Mouse (Mus musculus): ENCODE results near the gene Hoxd11. TPM values are rescaled to one million over a fixed set of nuclear protein-coding genes. Genes with fewer than 3 reads are reported as not detected.

Gene Hoxd11
- polyA plus RNA-seq, 1 experiment from 2014 or later, result not detected

GRCm38 (mm10) chr2:74668370-74669229 lies 10.8 kb upstream of the Hoxd11 start:
- H3K9me3 ChIP-seq (replicated peaks), result no peaks in the 10 kb centered on the region
- peak overlapping the region; percentile 39 for H3K4me3 ChIP-seq
- H3K27ac ChIP-seq, result no peak overlapping the region
- peak overlapping the region; percentile 34; the same call in 1 of the 2 replicates for H3K9ac ChIP-seq
- peaks cover 97% of the 10 kb centered on the region for H3K27me3 ChIP-seq
- no peaks in the 10 kb centered on the region for H3K36me3 ChIP-seq (ENCODE audit: poor library complexity, severe bottlenecking)
- peak overlapping the region; percentile 62 for H3K4me2 ChIP-seq
- ATAC-seq, result 0 out of 2 replicates have a peak, but pooled peaks have one; percentile 48
- peaks cover 14% of the 10 kb centered on the region for H3K4me1 ChIP-seq
- WGBS, result under 1% methylated on average over 70 of the region's 74 CpGs

- Histone ChIP-seq H3K4me3 (no peak overlapping the region), H3K4me1 (peaks cover 14% of the 10 kb centered on the region), H3K27ac (no peak overlapping the region), H3K9ac (no peak overlapping the region), H3K4me2 (no peak overlapping the region), H3K9me3 (replicated peaks) (no peaks in the 10 kb centered on the region), H3K36me3 (ENCODE audit: poor library complexity, severe bottlenecking) (no peaks in the 10 kb centered on the region), H3K27me3 (peaks cover 97% of the 10 kb centered on the region)
- WGBS, result 4% methylated on average over 3 of the region's 3 CpGs
- no peak for ATAC-seq
These were observed 10.2 kb upstream of the Hoxd11 start for GRCm38 (mm10) chr2:74669230-74669578.

GRCm38 (mm10) chr2:74669650-74670235 lies 9.6 kb upstream of the Hoxd11 start:
- Histone ChIP-seq H3K27ac (no peak overlapping the region), H3K27me3 (peaks cover 97% of the 10 kb centered on the region), H3K4me3 (no peak overlapping the region), H3K9ac (no peak overlapping the region), H3K4me2 (no peak overlapping the region), H3K9me3 (replicated peaks) (no peaks in the 10 kb centered on the region), H3K4me1 (peaks cover 14% of the 10 kb centered on the region), H3K36me3 (ENCODE audit: poor library complexity, severe bottlenecking) (no peaks in the 10 kb centered on the region)
- ATAC-seq, result no peak
- 1% methylated on average over 14 of the region's 14 CpGs for WGBS

GRCm38 (mm10) chr2:74670632-74671188 lies 8.6 kb upstream of the Hoxd11 start:
- peaks cover 14% of the 10 kb centered on the region for H3K4me1 ChIP-seq
- H3K9ac ChIP-seq, result no peak overlapping the region
- no peak overlapping the region for H3K4me2 ChIP-seq
- no peak overlapping the region for H3K27ac ChIP-seq
- WGBS, result 1% methylated on average over 3 of the region's 3 CpGs
- H3K4me3 ChIP-seq, result no peak overlapping the region
- no peak for ATAC-seq
- H3K27me3 ChIP-seq, result peaks cover 98% of the 10 kb centered on the region
- no peaks in the 10 kb centered on the region for H3K36me3 ChIP-seq (ENCODE audit: poor library complexity, severe bottlenecking)
- H3K9me3 ChIP-seq (replicated peaks), result no peaks in the 10 kb centered on the region

- Histone ChIP-seq H3K27ac (no peak overlapping the region), H3K9me3 (replicated peaks) (no peaks in the 10 kb centered on the region), H3K4me1 (peaks cover 14% of the 10 kb centered on the region), H3K4me3 (no peak overlapping the region), H3K4me2 (no peak overlapping the region), H3K9ac (no peak overlapping the region), H3K36me3 (ENCODE audit: poor library complexity, severe bottlenecking) (no peaks in the 10 kb centered on the region), H3K27me3 (peaks cover 99% of the 10 kb centered on the region)
- 5% methylated on average over 5 of the region's 5 CpGs for WGBS
- no peak for ATAC-seq
These were observed 7.5 kb upstream of the Hoxd11 start for GRCm38 (mm10) chr2:74671847-74672246.

- no peak overlapping the region for H3K9ac ChIP-seq
- WGBS, result 1% methylated on average over 38 of the region's 40 CpGs
- H3K36me3 ChIP-seq (ENCODE audit: poor library complexity, severe bottlenecking), result no peaks in the 10 kb centered on the region
- peak; percentile 41 for ATAC-seq
- H3K4me2 ChIP-seq, result peak overlapping the region; percentile 52
- peaks cover 99% of the 10 kb centered on the region for H3K27me3 ChIP-seq
- H3K4me1 ChIP-seq, result peaks cover 14% of the 10 kb centered on the region
- no peak overlapping the region for H3K27ac ChIP-seq
- no peaks in the 10 kb centered on the region for H3K9me3 ChIP-seq (replicated peaks)
- 0 out of 2 replicates have a peak overlapping the region, but pooled peaks have one; percentile 8 for H3K4me3 ChIP-seq
These were observed 6.6 kb upstream of the Hoxd11 start for GRCm38 (mm10) chr2:74672481-74673362.

GRCm38 (mm10) chr2:74673835-74674425 lies 5.4 kb upstream of the Hoxd11 start:
- Histone ChIP-seq H3K4me3 (no peak overlapping the region), H3K9me3 (replicated peaks) (no peaks in the 10 kb centered on the region), H3K4me2 (no peak overlapping the region), H3K4me1 (peaks cover 5% of the 10 kb centered on the region), H3K36me3 (ENCODE audit: poor library complexity, severe bottlenecking) (no peaks in the 10 kb centered on the region), H3K9ac (no peak overlapping the region), H3K27me3 (peaks cover 99% of the 10 kb centered on the region), H3K27ac (no peak overlapping the region)
- 1% methylated on average over 24 of the region's 24 CpGs for WGBS
- no peak for ATAC-seq

- H3K4me2 ChIP-seq, result no peak within 1 kb of the TSS
- no peak within 1 kb of the TSS for H3K9ac ChIP-seq
- no peaks in the 10 kb centered on the region for H3K36me3 ChIP-seq (ENCODE audit: poor library complexity, severe bottlenecking)
- no peaks in the 10 kb centered on the region for H3K9me3 ChIP-seq (replicated peaks)
- peaks cover 5% of the 10 kb centered on the region for H3K4me1 ChIP-seq
- H3K4me3 ChIP-seq, result no peak within 1 kb of the TSS
- no peak within 1 kb of the TSS for H3K27ac ChIP-seq
- WGBS, result 2% methylated on average over 47 of the region's 47 CpGs
- ATAC-seq, result no peak
- H3K27me3 ChIP-seq, result peaks cover 99% of the 10 kb centered on the region
These were observed 4.3 kb upstream of the Hoxd11 start, which contains the start of gene Hoxd12 for GRCm38 (mm10) chr2:74674881-74675665. TSS of gene Hoxd12 (plus strand) at chr2:74675013.

GRCm38 (mm10) chr2:74675666-74676282 lies 3.6 kb upstream of the Hoxd11 start:
- H3K4me1 ChIP-seq, result peaks cover 5% of the 10 kb centered on the region
- no peak overlapping the region for H3K4me2 ChIP-seq
- no peak overlapping the region for H3K27ac ChIP-seq
- H3K36me3 ChIP-seq (ENCODE audit: poor library complexity, severe bottlenecking), result no peaks in the 10 kb centered on the region
- WGBS, result 3% methylated on average over 24 of the region's 24 CpGs
- ATAC-seq, result no peak
- no peak overlapping the region for H3K9ac ChIP-seq
- no peak overlapping the region for H3K4me3 ChIP-seq
- no peaks in the 10 kb centered on the region for H3K9me3 ChIP-seq (replicated peaks)
- peaks cover 100% of the 10 kb centered on the region for H3K27me3 ChIP-seq

GRCm38 (mm10) chr2:74676376-74677052 lies 2.8 kb upstream of the Hoxd11 start:
- no peaks in the 10 kb centered on the region for H3K9me3 ChIP-seq (replicated peaks)
- no peak overlapping the region for H3K4me3 ChIP-seq
- H3K9ac ChIP-seq, result no peak overlapping the region
- H3K27ac ChIP-seq, result no peak overlapping the region
- H3K4me2 ChIP-seq, result no peak overlapping the region
- 1% methylated on average over 9 of the region's 9 CpGs for WGBS
- ATAC-seq, result no peak
- peaks cover 5% of the 10 kb centered on the region for H3K4me1 ChIP-seq
- no peaks in the 10 kb centered on the region for H3K36me3 ChIP-seq (ENCODE audit: poor library complexity, severe bottlenecking)
- H3K27me3 ChIP-seq, result peaks cover 100% of the 10 kb centered on the region

Measured in forebrain, embryonic 13.5 days (tissue).